Mouse (Mus musculus): ENCODE results near the gene Acp6.
"Not testable (repeated sequence)": the region's sequence is repeated elsewhere in the genome, so short reads cannot be mapped to it uniquely, and the experiment has no call there.

Gene Acp6
- long read RNA-seq, experiment 1, transcript Acp6-201 (10 exons, 1,754 nt) = major isoform, 15 of 24 reads
- long read RNA-seq, experiment 1, partial matches to known transcripts = 3 of 24 reads
- long read RNA-seq, experiment 1, other reads (novel, unspliced or antisense) = 3 of 24 reads
- long read RNA-seq, experiment 2, transcript Acp6-201 (10 exons, 1,754 nt) = major isoform, 18 of 29 reads
- long read RNA-seq, experiment 2, partial matches to known transcripts = 1 of 29 reads
- long read RNA-seq, experiment 2, other reads (novel, unspliced or antisense) = 7 of 29 reads

- intact Hi-C loops (cut with DNase I) = loop anchor here (5.0 kb wide), 1 partner anchor 138 kb away; the partner anchor contains the start of gene Bcl9
Observed at GRCm38 (mm10) chr3:97158611-97159508, at the start of gene Acp6. Acp6 (plus strand) TSS chr3:97158777.

GRCm38 (mm10) chr3:97117511-97117910, 41.1 kb upstream of the Acp6 start:
- intact Hi-C loops (cut with DNase I) = no loop called here

- intact Hi-C loops (cut with DNase I) = no loop called here
Observed at GRCm38 (mm10) chr3:97118313-97118712, 40.3 kb upstream of the Acp6 start.

GRCm38 (mm10) chr3:97124193-97124592, 34.4 kb upstream of the Acp6 start:
- intact Hi-C loops (cut with DNase I) = no loop called here

GRCm38 (mm10) chr3:97129410-97129809, 29.2 kb upstream of the Acp6 start:
- intact Hi-C loops (cut with DNase I) = no loop called here

- intact Hi-C loops (cut with DNase I) = not testable (repeated sequence)
Observed at GRCm38 (mm10) chr3:97137666-97138065, 20.9 kb upstream of the Acp6 start.

- intact Hi-C loops (cut with DNase I) = no loop called here
Observed at GRCm38 (mm10) chr3:97151092-97151491, 7.5 kb upstream of the Acp6 start.

- intact Hi-C loops (cut with DNase I) = loop anchor here (5.0 kb wide), 1 partner anchor 141 kb away; the partner anchor contains the start of gene Bcl9
Observed at GRCm38 (mm10) chr3:97156431-97156830, 2.1 kb upstream of the Acp6 start.

- intact Hi-C loops (cut with DNase I) = loop anchor here (5.0 kb wide), 1 partner anchor 140 kb away; the partner anchor contains the start of gene Bcl9
Observed at GRCm38 (mm10) chr3:97157308-97157707, 1.3 kb upstream of the Acp6 start.

GRCm38 (mm10) chr3:97157958-97158599, 498 bp upstream of the Acp6 start:
- intact Hi-C loops (cut with DNase I) = loop anchor here (5.0 kb wide), 1 partner anchor 139 kb away; the partner anchor contains the start of gene Bcl9

- intact Hi-C loops (cut with DNase I) = loop anchor here (5.0 kb wide), 1 partner anchor 138 kb away; the partner anchor contains the start of gene Bcl9
Observed at GRCm38 (mm10) chr3:97159509-97159850, 903 bp downstream of the Acp6 start.

- intact Hi-C loops (cut with DNase I) = loop anchor here (5.0 kb wide), 1 partner anchor 137 kb away; the partner anchor contains the start of gene Bcl9
Observed at GRCm38 (mm10) chr3:97159986-97160385, 1.4 kb downstream of the Acp6 start.

GRCm38 (mm10) chr3:97160908-97161307, 2.3 kb downstream of the Acp6 start:
- intact Hi-C loops (cut with DNase I) = no loop called here

GRCm38 (mm10) chr3:97161773-97162172, 3.2 kb downstream of the Acp6 start:
- intact Hi-C loops (cut with DNase I) = no loop called here

- intact Hi-C loops (cut with DNase I) = no loop called here
Observed at GRCm38 (mm10) chr3:97164477-97164876, 5.9 kb downstream of the Acp6 start.

- intact Hi-C loops (cut with DNase I) = no loop called here
Observed at GRCm38 (mm10) chr3:97167126-97167525, 8.5 kb downstream of the Acp6 start.

GRCm38 (mm10) chr3:97171531-97171930, 13.0 kb downstream of the Acp6 start:
- intact Hi-C loops (cut with DNase I) = no loop called here

GRCm38 (mm10) chr3:97172231-97172630, 13.7 kb downstream of the Acp6 start:
- intact Hi-C loops (cut with DNase I) = no loop called here

GRCm38 (mm10) chr3:97172632-97173031, 14.1 kb downstream of the Acp6 start:
- intact Hi-C loops (cut with DNase I) = no loop called here

GRCm38 (mm10) chr3:97178885-97179284, 20.3 kb downstream of the Acp6 start:
- intact Hi-C loops (cut with DNase I) = no loop called here

- intact Hi-C loops (cut with DNase I) = no loop called here
Observed at GRCm38 (mm10) chr3:97180527-97180926, 21.9 kb downstream of the Acp6 start.
